9 mouse cellular contexts compared by ENCODE assay signal in genomic region chr7:29290691-29291485, GRCm38 (mm10). TPM values are rescaled to one million over a fixed set of nuclear protein-coding genes. Genes with fewer than 3 reads are reported as not detected.
A peak's percentile ranks its signal among the peaks of the same experiment; 100 is the strongest.
DNase-seq lines count a peak whose midpoint lies in the region; ATAC-seq and TF ChIP-seq lines count a peak whose summit lies in the region.
"Had no signal": no experiment of that assay in that cellular context is flagged by ENCODE, and none has a peak within 500 bp of the region (broad histone marks: within the 10 kb centered on the region; RNA-seq: fewer than 3 reads in every experiment).

No protein-coding gene starts in this region.

- TF ChIP-seq CTCF in lung, adult 2 months (IDR thresholded peaks at IDR 0.05; ENCODE audit: insufficient read depth, low read length): no peak

- H3K4me2 ChIP-seq in intestine, embryonic 15.5 days (replicated peaks): peak overlapping the region; percentile 93
- H3K4me2 ChIP-seq in stomach, embryonic 15.5 days: peak overlapping the region; percentile 94

- H3K27me3 ChIP-seq in intestine, embryonic 15.5 days (replicated peaks): no peaks in the 10 kb centered on the region
- no peaks in the 10 kb centered on the region for H3K27me3 ChIP-seq in stomach, embryonic 15.5 days (replicated peaks)

- no peaks in the 10 kb centered on the region for H3K36me3 ChIP-seq in intestine, embryonic 15.5 days
- H3K36me3 ChIP-seq in stomach, embryonic 15.5 days: no peaks in the 10 kb centered on the region

- peaks cover 3% of the 10 kb centered on the region; the same call in 1 of the 2 replicates for H3K4me1 ChIP-seq in lung, adult 2 months (ENCODE audit: control insufficient read depth, insufficient read depth, low read length)
- H3K4me1 ChIP-seq in intestine, embryonic 15.5 days (replicated peaks): peaks cover 36% of the 10 kb centered on the region
- H3K4me1 ChIP-seq in stomach, embryonic 15.5 days: peaks cover 47% of the 10 kb centered on the region

- H3K9ac ChIP-seq in intestine, embryonic 15.5 days: peak overlapping the region; percentile 38
- H3K9ac ChIP-seq in stomach, embryonic 15.5 days: no peak overlapping the region
- H3K9ac ChIP-seq: liver, embryonic 14.5 days had no signal

- WGBS in lung, adult 2 months: 64% methylated on average over 11 of the region's 11 CpGs
- 43% methylated on average over 11 of the region's 11 CpGs for WGBS in intestine, embryonic 15.5 days
- 39% methylated on average over 11 of the region's 11 CpGs for WGBS in stomach, embryonic 15.5 days

- peak overlapping the region; percentile 50 for H3K4me3 ChIP-seq in lung, adult 2 months (replicated peaks; ENCODE audit: extremely low read depth, low read depth, low read length)
- peak overlapping the region; percentile 48 for H3K4me3 ChIP-seq in intestine, embryonic 15.5 days (replicated peaks)
- peak overlapping the region; percentile 64 for H3K4me3 ChIP-seq in stomach, embryonic 15.5 days (replicated peaks)

- H3K27ac ChIP-seq in intestine, embryonic 15.5 days: peak overlapping the region; percentile 91
- peak overlapping the region; percentile 87 for H3K27ac ChIP-seq in stomach, embryonic 15.5 days
- H3K27ac ChIP-seq: liver, embryonic 14.5 days had no signal

- H3K9me3 ChIP-seq in intestine, embryonic 15.5 days: no peaks in the 10 kb centered on the region
- H3K9me3 ChIP-seq in stomach, embryonic 15.5 days: no peaks in the 10 kb centered on the region

- ATAC-seq in intestine, embryonic 15.5 days: no peak
- no peak for ATAC-seq in stomach, embryonic 15.5 days (ENCODE audit: insufficient read depth, low FRiP score, low read depth)

- DNase-seq in cerebellum, adult 11-12 months: peak; percentile 66
- DNase-seq in cerebellum, postnatal 36 days: no peak
- DNase-seq in lung, adult 2 months: no peak
- no peak for DNase-seq in lung, postnatal 36 days
- DNase-seq in natural killer cell, adult 2 months (ENCODE audit: low spot score in 2 of 2): no peak
- DNase-seq in adrenal gland, adult 2 months: no peak

- TF ChIP-seq POLR2A in lung, adult 2 months (IDR thresholded peaks at IDR 0.05; ENCODE audit: borderline replicate concordance, extremely low read depth, low read depth, low read length): 0 out of 2 replicates have a peak, but pooled peaks have one; percentile 10

RNA-seq across cellular contexts. Expression of gene Ppp1r14a, which starts 1.8 kb away (rescaled TPM):
- 242 and 329 TPM in 2 replicates for polyA plus RNA-seq in lung, adult 2 months (2012; rRNA removed)
- polyA plus RNA-seq in intestine, embryonic 15.5 days (2015; fragmentation: Nextera tagmentation; extraction: Ambion mirVana): 44.3 and 50.7 TPM in 2 replicates
- polyA plus RNA-seq in stomach, embryonic 15.5 days (2015; fragmentation: Nextera tagmentation; extraction: Ambion mirVana): 42.7 and 56.7 TPM in 2 replicates
- 1 to 10 TPM; 5.5 to 9.8 TPM for total RNA-seq in adrenal gland, adult 2 months (2021)
- 9.2 and 12.1 TPM in 2 replicates for polyA plus RNA-seq in adrenal gland, adult 2 months (2012; rRNA removed)

RNA-seq across cellular contexts. Expression of gene Spint2, which starts 9.2 kb away (rescaled TPM):
- polyA plus RNA-seq in lung, adult 2 months (2012; rRNA removed): 317 and 391 TPM in 2 replicates
- 633 and 716 TPM in 2 replicates for polyA plus RNA-seq in intestine, embryonic 15.5 days (2015; fragmentation: Nextera tagmentation; extraction: Ambion mirVana)
- polyA plus RNA-seq in stomach, embryonic 15.5 days (2015; fragmentation: Nextera tagmentation; extraction: Ambion mirVana): 525 and 574 TPM in 2 replicates
- total RNA-seq in adrenal gland, adult 2 months (2021): 10 to 100 TPM; 44.3 to 53.9 TPM
- 61.1 and 90.2 TPM in 2 replicates for polyA plus RNA-seq in adrenal gland, adult 2 months (2012; rRNA removed)

RNA-seq across cellular contexts. Expression of gene Dpf1, which starts 12.9 kb away (rescaled TPM):
- 1.7 and 4.0 TPM in 2 replicates for polyA plus RNA-seq in lung, adult 2 months (2012; rRNA removed)
- polyA plus RNA-seq in intestine, embryonic 15.5 days (2015; fragmentation: Nextera tagmentation; extraction: Ambion mirVana): 6.7 and 6.8 TPM in 2 replicates
- 7.6 and 8.2 TPM in 2 replicates for polyA plus RNA-seq in stomach, embryonic 15.5 days (2015; fragmentation: Nextera tagmentation; extraction: Ambion mirVana)
- 1 to 10 TPM; 1.5 to 3.3 TPM for total RNA-seq in adrenal gland, adult 2 months (2021)
- polyA plus RNA-seq in adrenal gland, adult 2 months (2012; rRNA removed): 2.9 and 3.1 TPM in 2 replicates

RNA-seq across cellular contexts. Expression of gene 2200002D01Rik, which starts 42.6 kb away (rescaled TPM):
- 7.9 and 12.6 TPM in 2 replicates for polyA plus RNA-seq in lung, adult 2 months (2012; rRNA removed)
- polyA plus RNA-seq in intestine, embryonic 15.5 days (2015; fragmentation: Nextera tagmentation; extraction: Ambion mirVana): 178 and 182 TPM in 2 replicates
- 67.4 and 70.6 TPM in 2 replicates for polyA plus RNA-seq in stomach, embryonic 15.5 days (2015; fragmentation: Nextera tagmentation; extraction: Ambion mirVana)
- 1 to 10 TPM; 2.3 to 4.2 TPM for total RNA-seq in adrenal gland, adult 2 months (2021)
- 2.5 TPM in 2 replicates for polyA plus RNA-seq in adrenal gland, adult 2 months (2012; rRNA removed)

RNA-seq across cellular contexts. Expression of gene Yif1b, which starts 52.8 kb away (rescaled TPM):
- 182 and 190 TPM in 2 replicates for polyA plus RNA-seq in lung, adult 2 months (2012; rRNA removed)
- polyA plus RNA-seq in intestine, embryonic 15.5 days (2015; fragmentation: Nextera tagmentation; extraction: Ambion mirVana): 77.7 and 86.6 TPM in 2 replicates
- 83.7 and 85.8 TPM in 2 replicates for polyA plus RNA-seq in stomach, embryonic 15.5 days (2015; fragmentation: Nextera tagmentation; extraction: Ambion mirVana)
- total RNA-seq in adrenal gland, adult 2 months (2021): 10 to 100 TPM; 55.2 to 64.5 TPM
- polyA plus RNA-seq in adrenal gland, adult 2 months (2012; rRNA removed): 162 and 191 TPM in 2 replicates
